Mouse (Mus musculus): ENCODE results near the gene Crygb. TPM values are rescaled to one million over a fixed set of nuclear protein-coding genes. Genes with fewer than 3 reads are reported as not detected.

Crygb gene
- polyA plus RNA-seq, 1 experiment, result not detected

DNA sequence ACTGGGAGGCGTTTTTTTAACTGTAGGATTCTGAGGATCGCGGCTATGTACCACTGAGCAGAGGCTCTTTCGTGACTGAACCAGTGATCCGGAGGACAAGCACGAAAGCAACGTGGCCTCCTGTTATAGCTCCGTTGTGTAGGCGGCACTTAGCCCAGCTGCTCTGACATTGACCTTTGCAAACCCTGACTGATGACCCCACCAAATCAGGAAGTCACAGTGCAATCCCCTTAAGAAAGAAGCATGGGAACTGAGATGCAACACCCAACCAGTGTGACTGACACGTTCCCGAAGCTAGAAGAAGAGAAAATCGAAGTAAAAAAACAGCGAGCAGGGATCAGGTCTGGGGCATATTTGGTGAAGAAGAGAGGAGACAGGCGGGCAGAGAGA is 30.7 kb upstream of the Crygb start:
- H3K4me3 ChIP-seq, result peak overlapping the region; percentile 12
- H3K79me2 ChIP-seq (ENCODE audit: control insufficient read depth, insufficient read depth), result no peaks in the 10 kb centered on the region
- no peak for TF ChIP-seq MYOG (IDR thresholded peaks at IDR 0.05; ENCODE audit: control insufficient read depth in 1 of 3, insufficient read depth in 1 of 3, insufficient read length in 2 of 3, low read depth in 2 of 3)
- peak in 1 of 3 experiments; percentile 44 for TF ChIP-seq MYOD1 (IDR thresholded peaks at IDR 0.05; ENCODE audit: control insufficient read depth in 1 of 3, insufficient read length in 2 of 3, low read depth in 2 of 3)
- no peak for TF ChIP-seq POLR2AphosphoS2 (IDR thresholded peaks at IDR 0.05; ENCODE audit: insufficient read length, low read depth)
- TF ChIP-seq SRF (IDR thresholded peaks at IDR 0.05; ENCODE audit: control insufficient read depth, insufficient read length, low read depth), result no peak
- TF ChIP-seq POLR2A (IDR thresholded peaks at IDR 0.05; ENCODE audit: insufficient read length, low read depth), result no peak
- peak overlapping the region; percentile 96 for H3K4me2 ChIP-seq (ENCODE audit: low read depth)
- no peaks in the 10 kb centered on the region for H3K27me3 ChIP-seq (ENCODE audit: control insufficient read depth, insufficient read depth, insufficient read length)
- H3K36me3 ChIP-seq (ENCODE audit: control insufficient read depth, insufficient read depth), result no peaks in the 10 kb centered on the region
- H3ac ChIP-seq (ENCODE audit: control insufficient read depth, insufficient read length), result no peak overlapping the region

DNA sequence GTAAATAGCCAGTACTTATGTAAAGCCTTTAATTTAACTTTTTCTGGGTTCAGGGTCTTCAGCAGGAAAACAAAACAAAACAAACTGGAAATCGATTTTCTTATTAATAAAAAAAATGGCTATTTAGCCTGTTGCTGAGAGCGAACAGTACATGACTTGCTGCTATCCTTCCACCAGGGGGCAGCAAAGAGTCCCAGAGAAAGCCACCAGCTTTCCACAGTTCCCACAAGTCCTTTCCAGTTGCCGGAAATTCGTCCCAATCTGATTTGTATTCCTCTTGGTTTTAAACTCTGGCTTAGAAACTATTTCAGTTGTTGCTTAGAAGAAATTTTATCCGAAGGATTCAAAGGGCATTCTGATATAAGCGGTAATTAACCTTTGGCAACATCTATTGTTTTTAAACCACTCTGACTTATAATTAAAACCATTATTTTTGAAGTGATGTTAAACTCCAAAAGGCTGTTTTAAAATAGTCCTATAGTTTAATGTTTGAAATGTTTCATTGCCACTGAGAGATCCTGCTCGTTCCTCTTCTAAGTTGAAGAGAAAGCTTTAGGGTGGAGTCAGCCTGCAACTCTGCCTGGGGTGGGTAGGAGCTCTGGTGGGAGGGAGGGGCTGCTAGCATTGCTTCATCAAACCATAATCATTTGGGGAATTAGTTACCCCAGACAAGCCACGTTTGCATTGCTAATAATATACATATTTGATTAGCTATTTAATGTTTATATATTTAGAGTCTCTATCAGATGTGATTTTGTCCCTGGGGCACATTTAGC is 30.1 kb upstream of the Crygb start:
- Histone ChIP-seq H3K27me3 (ENCODE audit: control insufficient read depth, insufficient read depth, insufficient read length) (no peaks in the 10 kb centered on the region), H3K4me2 (ENCODE audit: low read depth) (peak overlapping the region; percentile 96), H3K4me3 (peak overlapping the region; percentile 12), H3ac (ENCODE audit: control insufficient read depth, insufficient read length) (no peak overlapping the region), H3K79me2 (ENCODE audit: control insufficient read depth, insufficient read depth) (no peaks in the 10 kb centered on the region), H3K36me3 (ENCODE audit: control insufficient read depth, insufficient read depth) (no peaks in the 10 kb centered on the region)
- TF ChIP-seq CEBPB (IDR thresholded peaks at IDR 0.05; ENCODE audit: insufficient read depth, poor library complexity, severe bottlenecking), result 0 out of 2 replicates have a peak, but pooled peaks have one; percentile 19
- TF ChIP-seq MYOD1 (IDR thresholded peaks at IDR 0.05; ENCODE audit: control insufficient read depth in 1 of 3, insufficient read length in 2 of 3, low read depth in 2 of 3), result no peak

DNA sequence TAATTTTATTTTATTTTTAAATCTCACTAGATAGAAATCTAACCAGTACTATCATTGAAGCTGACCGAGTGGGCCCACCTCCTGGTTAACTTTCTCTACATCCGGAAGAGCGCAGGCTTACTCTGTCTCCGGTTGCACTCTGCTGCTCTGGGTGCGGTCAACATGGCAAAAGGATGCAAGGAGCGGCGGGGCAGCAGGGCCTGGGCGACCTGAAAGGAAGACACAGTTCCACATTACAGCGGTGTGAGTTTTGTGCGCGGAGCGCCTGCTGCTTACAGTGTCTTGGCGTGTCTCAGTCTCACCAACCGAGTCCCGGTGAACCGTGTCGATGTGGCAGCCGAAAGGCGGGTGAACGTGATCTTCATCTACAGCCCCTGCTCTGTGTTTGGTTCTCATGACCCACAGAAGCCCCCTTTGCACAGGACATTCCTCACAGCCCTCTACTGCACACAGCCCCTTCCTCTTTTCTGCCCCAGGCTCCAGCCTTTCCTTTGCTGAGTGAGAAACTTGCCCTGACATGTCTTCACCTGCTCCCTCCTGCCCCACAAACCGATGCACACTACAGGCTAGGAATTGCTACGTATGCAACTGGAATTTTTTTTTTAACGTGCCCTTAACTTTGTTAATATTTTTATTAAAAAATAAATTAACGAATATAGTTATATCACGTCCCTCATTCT is 27.8 kb upstream of the Crygb start:
- Histone ChIP-seq H3K4me2 (ENCODE audit: low read depth) (no peak overlapping the region), H3K79me2 (ENCODE audit: control insufficient read depth, insufficient read depth) (no peaks in the 10 kb centered on the region), H3ac (ENCODE audit: control insufficient read depth, insufficient read length) (no peak overlapping the region), H3K4me3 (no peak overlapping the region), H3K36me3 (ENCODE audit: control insufficient read depth, insufficient read depth) (no peaks in the 10 kb centered on the region), H3K27me3 (ENCODE audit: control insufficient read depth, insufficient read depth, insufficient read length) (no peaks in the 10 kb centered on the region)
- no peak for TF ChIP-seq USF1 (IDR thresholded peaks at IDR 0.05; ENCODE audit: low read depth)
- no peak for TF ChIP-seq MAX (IDR thresholded peaks at IDR 0.05; ENCODE audit: low read depth)
- no peak for TF ChIP-seq POLR2A (IDR thresholded peaks at IDR 0.05; ENCODE audit: insufficient read length, low read depth)

DNA sequence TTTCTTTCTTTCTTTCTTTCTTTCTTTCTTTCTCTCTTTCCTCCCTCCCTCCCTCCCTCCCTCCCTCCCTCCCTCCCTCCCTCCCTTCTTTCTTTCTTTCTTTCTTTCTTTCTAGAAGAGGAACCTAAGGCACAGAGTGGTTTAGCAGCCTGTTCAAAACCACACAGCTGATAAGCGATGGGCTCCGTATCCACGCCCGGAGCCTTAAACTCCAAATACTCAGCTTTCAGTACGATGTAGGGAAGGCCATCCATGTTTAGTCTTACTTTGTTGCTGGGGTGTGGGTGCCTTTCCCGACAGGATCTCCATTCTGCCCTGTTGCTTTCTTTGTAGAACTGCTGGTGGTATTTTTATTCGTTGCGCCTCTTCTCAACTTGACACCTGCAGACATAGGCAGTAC is 27.1 kb upstream of the Crygb start:
- TF ChIP-seq REST (IDR thresholded peaks at IDR 0.05; ENCODE audit: insufficient read depth, insufficient read length), result no peak
- TF ChIP-seq POLR2A (IDR thresholded peaks at IDR 0.05; ENCODE audit: insufficient read length, low read depth), result no peak
- TF ChIP-seq TCF12 (IDR thresholded peaks at IDR 0.05; ENCODE audit: insufficient read depth, poor library complexity, severe bottlenecking), result no peak
- no peak for TF ChIP-seq SRF (IDR thresholded peaks at IDR 0.05; ENCODE audit: control insufficient read depth, insufficient read length, low read depth)
- no peak for TF ChIP-seq POLR2AphosphoS2 (IDR thresholded peaks at IDR 0.05; ENCODE audit: insufficient read length, low read depth)
- TF ChIP-seq E2F4 (IDR thresholded peaks at IDR 0.05; ENCODE audit: insufficient read depth), result no peak
- TF ChIP-seq MYOG (IDR thresholded peaks at IDR 0.05; ENCODE audit: control insufficient read depth in 1 of 3, insufficient read depth in 1 of 3, insufficient read length in 2 of 3, low read depth in 2 of 3), result no peak
- no peak for TF ChIP-seq CEBPB (IDR thresholded peaks at IDR 0.05; ENCODE audit: insufficient read depth, poor library complexity, severe bottlenecking)
- TF ChIP-seq MAX (IDR thresholded peaks at IDR 0.05; ENCODE audit: low read depth), result no peak
- H3K36me3 ChIP-seq (ENCODE audit: control insufficient read depth, insufficient read depth), result no peaks in the 10 kb centered on the region
- H3K4me2 ChIP-seq (ENCODE audit: low read depth), result no peak overlapping the region
- H3K27me3 ChIP-seq (ENCODE audit: control insufficient read depth, insufficient read depth, insufficient read length), result no peaks in the 10 kb centered on the region
- H3K4me3 ChIP-seq, result no peak overlapping the region
- no peak overlapping the region for H3ac ChIP-seq (ENCODE audit: control insufficient read depth, insufficient read length)
- no peaks in the 10 kb centered on the region for H3K79me2 ChIP-seq (ENCODE audit: control insufficient read depth, insufficient read depth)

DNA sequence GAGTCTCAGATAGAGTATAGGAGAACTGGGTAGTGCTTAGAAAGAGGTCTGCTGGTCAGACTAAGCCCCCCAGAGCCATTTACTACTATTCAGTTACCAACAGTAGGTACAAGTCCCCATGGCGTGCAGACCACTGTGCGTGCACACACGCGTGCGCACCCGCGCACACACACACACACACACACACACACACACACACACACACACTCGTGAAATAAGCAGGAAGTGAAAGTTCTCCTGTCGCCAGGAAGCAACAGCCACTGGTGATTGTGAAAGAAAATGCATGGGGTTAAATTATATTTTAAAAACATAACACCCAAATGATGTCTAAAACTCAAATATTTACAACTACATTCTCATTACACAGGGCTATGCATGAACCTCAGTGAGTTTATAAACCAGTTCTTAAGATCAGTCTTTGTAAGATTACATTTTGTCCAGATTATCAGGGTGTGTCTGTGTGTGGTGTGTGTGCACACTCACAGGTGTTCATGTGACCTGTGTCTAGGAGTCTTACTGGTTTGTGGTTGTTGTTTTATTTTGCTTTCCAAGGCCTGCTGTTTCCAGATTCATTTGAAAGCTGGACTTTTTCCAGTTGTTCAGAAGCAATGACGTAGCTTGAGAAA is 25.7 kb upstream of the Crygb start:
- H3K4me2 ChIP-seq (ENCODE audit: low read depth), result no peak overlapping the region
- H3K27me3 ChIP-seq (ENCODE audit: control insufficient read depth, insufficient read depth, insufficient read length), result no peaks in the 10 kb centered on the region
- H3ac ChIP-seq (ENCODE audit: control insufficient read depth, insufficient read length), result no peak overlapping the region
- H3K36me3 ChIP-seq (ENCODE audit: control insufficient read depth, insufficient read depth), result no peaks in the 10 kb centered on the region
- no peak overlapping the region for H3K4me3 ChIP-seq
- TF ChIP-seq USF1 (IDR thresholded peaks at IDR 0.05; ENCODE audit: low read depth) (no peak), MYOD1 (IDR thresholded peaks at IDR 0.05; ENCODE audit: control insufficient read depth in 1 of 3, insufficient read length in 2 of 3, low read depth in 2 of 3) (no peak), POLR2A (IDR thresholded peaks at IDR 0.05; ENCODE audit: insufficient read length, low read depth) (no peak), E2F4 (IDR thresholded peaks at IDR 0.05; ENCODE audit: insufficient read depth) (no peak), TCF3 (IDR thresholded peaks at IDR 0.05; ENCODE audit: insufficient read length, low read depth) (no peak), MYOG (IDR thresholded peaks at IDR 0.05; ENCODE audit: control insufficient read depth in 1 of 3, insufficient read depth in 1 of 3, insufficient read length in 2 of 3, low read depth in 2 of 3) (no peak), MAX (IDR thresholded peaks at IDR 0.05; ENCODE audit: low read depth) (no peak)
- no peaks in the 10 kb centered on the region for H3K79me2 ChIP-seq (ENCODE audit: control insufficient read depth, insufficient read depth)
